Mouse (Mus musculus): ENCODE measurements around the gene Gm20388.

- TF ChIP-seq CTCF (IDR thresholded peaks at IDR 0.05; ENCODE audit: borderline replicate concordance, insufficient read depth, low read depth, low read length) (no peak), POLR2A (IDR thresholded peaks at IDR 0.05; ENCODE audit: borderline replicate concordance, insufficient read depth, low read length) (no peak)
Measured at GRCm38 (mm10) chr8:122836696-122837095, 2926.1 kb downstream of the Gm20388 start.
